Mouse (Mus musculus): ENCODE data around the gene Dock3. TPM values are rescaled to one million over a fixed set of nuclear protein-coding genes. Genes with fewer than 3 reads are reported as not detected.
A peak's percentile ranks its signal among the peaks of the same experiment; 100 is the strongest.
"Not testable (repeated sequence)": the region's sequence is repeated elsewhere in the genome, so short reads cannot be mapped to it uniquely, and the experiment has no call there.

Dock3 gene
- total RNA-seq, 2 experiments from 2014 or later = 97.3 to 116 TPM

DNA sequence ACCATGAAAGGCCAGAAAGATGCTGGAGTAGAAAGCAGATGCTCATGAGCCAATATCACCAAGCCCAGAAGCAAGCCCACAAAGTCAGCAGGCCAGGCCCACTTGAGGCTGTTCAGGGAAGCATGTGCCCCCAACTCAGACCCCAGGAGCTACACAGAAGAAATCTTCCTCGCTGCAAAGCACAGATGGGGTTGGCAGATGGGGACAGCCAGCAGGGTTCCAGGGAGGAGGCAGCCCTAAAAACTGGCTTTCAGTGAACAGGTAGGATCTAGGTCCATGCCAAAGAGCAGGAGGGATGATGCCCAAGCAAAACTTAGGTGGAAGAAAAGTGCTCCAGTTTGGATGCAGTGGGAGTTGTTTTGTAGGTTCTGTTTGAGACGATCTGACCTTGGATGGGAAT lies 28.7 kb upstream of the Dock3 start:
- no peak for DNase-seq (ENCODE audit: extremely low spot score in 1 of 2, low spot score in 1 of 2)

DNA sequence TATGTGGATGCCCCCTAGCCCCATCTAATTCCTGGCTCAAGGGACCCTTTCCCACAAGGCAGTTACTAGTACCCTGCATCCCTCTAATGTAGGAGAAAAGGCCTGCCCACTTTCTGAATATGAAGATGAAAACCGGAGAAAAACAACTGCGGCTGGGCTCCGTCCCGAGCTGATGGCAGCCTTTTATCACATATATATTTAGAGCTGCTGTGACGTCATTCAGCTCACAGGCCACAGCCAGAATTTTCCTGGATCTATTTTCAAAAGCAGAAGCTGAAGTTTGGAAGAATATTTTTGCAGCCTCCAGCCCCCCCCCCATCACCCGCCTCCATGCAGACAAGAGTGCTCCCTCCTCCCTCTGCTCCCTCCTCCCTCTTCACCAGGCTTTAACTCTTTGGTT lies 27.9 kb upstream of the Dock3 start:
- DNase-seq (ENCODE audit: extremely low spot score in 1 of 2, low spot score in 1 of 2) = no peak

DNA sequence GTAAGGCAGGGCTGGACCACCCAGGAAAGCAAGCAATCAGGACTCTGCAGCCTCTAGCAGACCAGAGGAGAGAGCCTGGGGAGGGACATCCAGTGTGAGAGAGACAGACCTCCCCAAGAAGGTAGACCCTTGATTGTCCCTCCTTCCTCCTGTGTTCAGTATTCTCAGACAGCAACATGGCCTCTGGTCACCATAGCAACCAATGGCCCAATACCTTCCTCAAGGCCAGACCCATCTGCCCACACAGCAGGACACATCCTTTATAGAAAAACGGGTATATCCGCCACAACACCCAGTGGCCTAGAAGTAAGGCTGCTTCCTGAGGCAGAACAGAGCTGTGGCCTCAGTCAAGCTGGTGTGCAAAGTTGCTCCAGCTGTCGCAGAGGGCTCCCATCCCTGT lies 23.9 kb upstream of the Dock3 start:
- DNase-seq (ENCODE audit: extremely low spot score in 1 of 2, low spot score in 1 of 2) = no peak

DNA sequence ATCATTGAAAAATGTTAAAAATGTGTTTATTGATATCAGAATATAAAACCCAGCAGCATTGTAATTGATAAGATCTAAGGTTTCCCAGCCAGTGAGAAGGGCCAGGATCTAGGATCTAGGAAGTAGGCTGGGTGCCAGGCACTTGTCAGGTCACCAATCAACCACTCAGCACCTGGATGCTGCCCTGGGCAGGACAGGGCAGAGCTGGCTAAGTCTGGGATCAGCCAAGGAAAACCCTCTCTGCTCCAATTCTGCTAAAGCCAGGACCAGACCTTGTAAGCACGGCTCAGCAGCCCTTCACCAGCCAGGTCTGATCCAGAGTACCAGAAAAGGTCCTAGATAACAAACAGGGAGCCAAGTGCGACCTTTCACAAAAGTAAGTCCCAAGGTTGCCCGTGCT lies 23.2 kb upstream of the Dock3 start:
- no peak for DNase-seq (ENCODE audit: extremely low spot score in 1 of 2, low spot score in 1 of 2)

DNA sequence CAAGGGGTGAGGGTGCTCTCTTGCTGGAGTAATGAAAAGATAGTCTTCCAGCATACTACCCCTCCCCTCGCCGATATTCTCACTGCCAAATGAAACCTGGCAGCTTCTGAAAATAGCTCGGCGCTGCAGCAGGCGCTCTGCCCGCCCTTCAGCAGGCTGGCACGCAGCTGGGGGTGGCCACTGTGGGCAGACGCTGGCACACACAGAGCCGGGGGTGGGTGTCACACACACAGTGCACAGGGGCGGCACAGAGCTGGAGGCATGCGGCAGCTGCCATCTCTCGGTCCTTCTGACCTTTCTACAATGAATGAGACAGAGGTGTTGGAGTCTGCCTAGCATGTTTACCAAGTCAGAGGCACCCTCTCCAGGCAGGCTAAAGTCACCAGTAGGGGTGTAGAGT lies 22.8 kb upstream of the Dock3 start:
- DNase-seq (ENCODE audit: extremely low spot score in 1 of 2, low spot score in 1 of 2) = peak; percentile 46 to 68

DNA sequence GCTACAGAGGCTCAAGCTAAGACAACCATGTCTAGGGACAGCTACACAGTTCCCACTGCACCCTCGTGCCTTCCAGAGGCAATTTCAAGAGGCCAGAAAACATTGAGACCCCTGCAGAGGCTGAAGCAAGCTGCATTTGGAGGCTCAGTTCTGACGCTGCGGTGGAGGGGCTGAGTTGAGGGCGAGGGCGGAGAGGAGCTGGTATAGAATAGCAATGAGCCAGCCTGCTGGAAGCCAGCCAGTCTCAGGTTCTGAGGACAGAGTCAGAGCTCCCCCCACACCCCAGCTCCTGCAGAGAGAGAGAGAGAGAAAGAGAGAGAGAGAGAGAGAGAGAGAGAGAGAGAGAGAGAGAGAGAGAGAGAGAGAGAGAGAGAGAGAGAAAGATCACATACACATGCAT lies 20.5 kb upstream of the Dock3 start:
- no peak for DNase-seq (ENCODE audit: extremely low spot score in 1 of 2, low spot score in 1 of 2)

DNA sequence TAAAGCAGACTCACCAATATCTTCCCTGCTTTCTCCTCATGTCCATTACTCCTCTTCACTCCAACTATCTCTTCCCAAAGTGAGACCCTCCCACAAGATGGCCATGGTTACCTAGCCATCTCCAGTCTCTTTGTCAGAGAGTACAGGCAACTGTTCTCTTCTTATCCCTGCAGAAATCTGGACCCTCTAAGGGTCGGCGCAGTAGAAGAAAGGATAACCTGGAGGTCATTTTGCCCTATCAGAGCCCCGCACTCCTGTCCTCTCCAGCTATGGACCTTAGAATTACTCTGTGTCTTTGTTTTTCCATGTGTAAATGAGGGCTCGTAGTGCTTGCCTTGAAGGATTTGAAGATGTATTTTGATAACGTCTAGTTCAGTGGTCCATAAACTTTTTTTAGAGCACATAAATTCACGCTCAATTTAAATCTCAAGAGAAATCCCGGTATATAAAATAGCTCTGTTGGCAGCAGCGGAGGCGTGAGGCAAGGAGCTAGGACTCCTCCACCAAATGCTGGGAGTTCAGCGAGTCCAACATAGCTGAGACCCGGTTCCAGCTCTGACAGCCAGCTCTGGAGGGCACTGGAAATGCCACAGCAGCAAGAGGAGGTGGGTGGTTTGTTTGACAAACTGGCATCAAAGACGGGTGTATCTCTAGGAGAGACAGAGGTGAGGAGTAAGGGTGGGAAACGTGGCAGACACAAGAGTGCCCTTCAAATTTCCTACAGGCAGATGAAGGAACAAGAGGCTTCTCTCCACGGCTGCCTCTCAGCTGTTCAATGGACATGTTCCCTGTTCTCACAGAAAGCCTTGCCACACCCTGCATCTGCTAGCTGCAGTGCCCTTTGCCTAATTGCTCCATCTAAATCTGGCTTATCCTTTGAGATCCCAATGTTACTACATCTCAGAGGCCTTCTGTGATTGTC lies 19.0 kb upstream of the Dock3 start:
- no peak for DNase-seq (ENCODE audit: extremely low spot score in 1 of 2, low spot score in 1 of 2)

DNA sequence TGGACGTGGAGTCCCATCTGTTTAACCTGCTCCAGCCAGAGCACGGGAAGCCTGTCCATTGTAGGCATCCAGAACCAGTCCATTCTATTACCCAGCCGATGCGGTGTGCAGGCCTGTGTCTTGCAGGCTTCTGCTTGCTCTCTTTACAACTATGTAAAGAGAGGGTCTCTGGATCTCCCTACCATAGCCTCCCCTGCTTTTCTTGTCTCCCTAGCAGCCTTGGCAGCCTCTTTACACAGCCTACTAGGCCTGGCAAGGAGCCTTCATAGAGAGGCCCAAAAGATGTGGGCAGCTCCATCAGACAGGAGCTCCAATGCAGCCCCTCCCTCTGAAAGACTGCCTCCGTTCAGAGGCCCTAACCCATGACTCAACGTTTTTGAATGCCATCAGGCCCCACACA lies 17.4 kb upstream of the Dock3 start:
- DNase-seq (ENCODE audit: extremely low spot score in 1 of 2, low spot score in 1 of 2) = no peak

DNA sequence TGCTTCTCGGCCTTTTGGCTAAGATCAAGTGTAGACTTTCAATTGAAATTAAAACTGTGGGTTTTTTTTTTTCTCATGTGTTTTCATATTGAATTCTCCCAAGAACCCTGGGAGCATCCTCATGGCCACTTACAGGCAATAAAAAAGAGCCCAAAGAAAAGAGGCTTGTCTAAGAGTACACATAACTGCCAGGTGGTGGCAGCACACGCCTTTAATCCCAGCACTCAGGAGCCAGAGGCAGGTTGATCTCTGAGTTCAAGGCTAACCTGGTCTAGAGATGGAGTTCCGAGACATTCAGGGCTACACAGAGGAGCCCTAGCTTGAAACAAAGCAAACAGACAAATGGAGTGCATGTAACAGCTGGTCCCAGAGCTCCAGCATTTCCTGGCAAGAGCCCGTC lies 14.5 kb upstream of the Dock3 start:
- no peak for DNase-seq (ENCODE audit: extremely low spot score in 1 of 2, low spot score in 1 of 2)

DNA sequence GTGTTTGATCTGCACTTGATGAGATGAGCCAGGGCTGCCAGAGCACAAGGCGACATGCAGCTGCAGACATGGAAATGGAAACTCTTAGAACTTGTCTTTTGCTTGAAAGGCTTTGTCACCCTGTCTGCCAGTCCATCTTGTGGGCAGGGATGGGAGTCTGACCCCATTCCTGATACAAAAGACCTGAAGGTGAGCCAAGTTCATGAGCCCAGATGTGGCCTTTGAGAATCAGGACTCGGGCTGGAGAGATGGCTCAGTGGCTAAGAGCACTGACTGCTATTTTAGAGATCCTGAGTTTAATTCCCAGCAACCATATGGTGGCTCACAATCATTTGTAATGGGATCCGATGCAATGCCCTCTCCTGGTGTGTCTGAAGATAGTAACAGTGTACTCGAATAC lies 13.6 kb upstream of the Dock3 start:
- no peak for DNase-seq (ENCODE audit: extremely low spot score in 1 of 2, low spot score in 1 of 2)

DNA sequence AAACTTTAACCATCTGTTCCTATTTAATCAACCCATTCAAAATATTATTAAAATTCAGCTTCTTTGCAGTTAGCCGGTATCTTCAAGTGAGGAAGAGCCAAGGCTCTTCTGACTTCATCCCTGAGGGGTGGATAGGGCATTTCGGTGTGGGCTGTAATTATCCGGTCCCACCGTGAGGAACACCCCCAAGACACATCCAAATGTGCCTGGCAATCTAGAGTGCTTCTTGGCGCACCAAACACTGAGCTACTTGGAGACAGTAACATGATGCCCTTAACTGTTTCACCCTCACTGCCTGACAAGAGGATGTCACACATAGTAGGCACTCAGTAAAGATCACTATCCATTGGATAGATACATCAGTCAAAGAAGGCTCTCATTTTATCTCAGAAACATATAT lies 4.4 kb upstream of the Dock3 start:
- DNase-seq (ENCODE audit: extremely low spot score in 1 of 2, low spot score in 1 of 2) = no peak

DNA sequence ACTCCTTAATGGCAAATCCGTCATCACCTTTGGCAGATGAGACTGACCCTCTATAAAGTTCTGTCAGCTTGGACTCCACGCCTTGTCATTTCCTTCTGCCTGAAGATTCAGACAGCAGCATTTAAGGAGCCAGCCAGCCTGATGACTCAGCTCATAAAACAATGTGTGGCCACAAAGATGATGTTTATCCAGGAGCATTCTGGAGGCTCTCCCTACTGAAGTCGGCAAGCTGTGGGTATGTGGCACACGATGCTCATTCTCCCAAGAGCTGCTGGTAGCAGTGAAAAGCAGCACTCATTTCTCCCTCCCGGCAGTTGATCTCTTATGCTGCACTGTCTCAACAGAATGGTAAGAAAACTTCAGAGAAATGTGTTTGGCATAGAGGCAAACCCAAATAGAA lies 3.6 kb upstream of the Dock3 start:
- no peak for DNase-seq (ENCODE audit: extremely low spot score in 1 of 2, low spot score in 1 of 2)

DNA sequence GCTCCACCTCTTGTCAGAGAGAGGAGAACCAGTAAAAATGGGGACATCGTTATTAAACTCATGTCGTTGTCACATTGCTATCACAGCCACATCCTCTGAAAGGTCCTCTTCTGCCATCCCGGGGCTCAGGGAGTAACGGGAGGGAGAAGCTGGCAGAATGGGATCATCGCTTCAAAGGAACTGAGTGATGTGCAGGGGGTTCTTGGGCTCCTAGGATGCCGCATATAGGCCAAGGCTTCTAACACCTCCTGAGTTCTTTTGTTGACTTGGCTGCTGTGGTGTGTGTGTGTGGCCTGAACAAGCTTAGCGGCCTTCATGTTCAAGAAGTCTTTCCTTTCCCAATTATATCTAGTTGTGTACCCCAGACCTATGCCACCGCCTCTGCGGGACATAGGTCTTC lies 431 bp upstream of the Dock3 start:
- DNase-seq (ENCODE audit: extremely low spot score in 1 of 2, low spot score in 1 of 2) = no peak

DNA sequence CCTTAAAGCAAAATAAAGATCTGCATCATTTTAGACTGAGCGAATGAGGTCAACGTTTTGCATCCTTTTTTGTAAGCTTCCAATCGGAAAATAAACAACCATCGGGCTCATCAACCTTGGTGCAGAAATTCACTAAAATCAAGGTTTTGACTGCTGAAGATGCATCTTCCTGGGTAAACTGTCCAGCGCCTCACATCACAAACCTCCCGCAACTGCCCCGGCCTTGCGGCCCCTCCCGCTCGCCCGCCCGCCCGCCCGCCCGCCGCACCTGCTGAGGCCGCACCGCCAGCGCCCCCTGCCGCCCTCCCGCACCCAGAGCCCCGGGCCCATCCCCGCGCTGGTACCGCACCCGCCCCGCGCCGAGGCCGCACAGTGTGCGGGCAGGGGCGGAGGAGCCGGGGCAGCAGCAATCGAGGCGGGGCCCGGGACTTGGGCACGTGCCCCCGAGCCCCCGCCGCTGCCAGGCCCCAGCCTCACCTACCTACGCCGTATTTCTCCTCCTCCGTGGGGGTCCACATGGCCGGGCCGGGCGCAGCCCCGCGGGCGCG lies 644 bp downstream of the Dock3 start:
- DNase-seq (ENCODE audit: extremely low spot score in 1 of 2, low spot score in 1 of 2) = peak; percentile 67 to 78

DNA sequence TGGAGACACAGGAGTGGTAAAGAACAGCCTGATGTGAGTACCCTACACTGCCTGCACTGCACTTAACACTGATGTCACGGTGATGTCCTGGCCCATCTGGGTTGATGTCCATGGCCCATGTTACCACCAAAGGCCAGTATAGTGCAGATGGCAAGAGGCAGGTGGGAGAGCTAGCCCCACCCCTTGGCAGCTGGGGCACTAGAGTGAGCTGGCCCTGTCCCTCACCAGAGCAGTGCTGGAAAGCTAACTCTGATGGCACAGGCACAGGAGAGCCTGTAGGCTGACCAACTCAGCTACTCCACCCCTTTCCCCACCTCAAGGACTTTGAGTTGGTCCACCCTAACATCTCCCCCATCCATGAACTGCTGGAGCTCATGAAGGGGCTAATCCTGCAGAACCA lies 7.1 kb downstream of the Dock3 start:
- no peak for DNase-seq (ENCODE audit: extremely low spot score in 1 of 2, low spot score in 1 of 2)

DNA sequence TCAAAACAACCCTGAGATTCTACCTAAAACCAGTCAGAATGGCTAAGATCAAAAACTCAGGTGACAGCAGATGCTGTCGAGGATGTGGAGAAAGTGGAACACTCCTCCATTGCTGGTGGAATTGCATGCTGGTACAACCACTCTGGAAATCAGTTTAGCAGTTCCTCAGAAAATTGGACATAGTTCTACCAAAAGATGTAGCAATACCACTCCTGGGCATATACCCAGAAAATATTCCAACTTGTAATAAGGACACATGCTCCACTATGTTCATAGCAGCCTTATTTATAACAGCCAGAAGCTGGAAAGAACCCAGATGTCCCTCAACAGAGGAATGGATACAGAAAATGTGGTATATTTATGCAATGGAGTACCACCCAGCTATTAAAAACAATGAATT lies 56.9 kb downstream of the Dock3 start:
- not testable (repeated sequence) for DNase-seq (ENCODE audit: extremely low spot score in 1 of 2, low spot score in 1 of 2)

DNA sequence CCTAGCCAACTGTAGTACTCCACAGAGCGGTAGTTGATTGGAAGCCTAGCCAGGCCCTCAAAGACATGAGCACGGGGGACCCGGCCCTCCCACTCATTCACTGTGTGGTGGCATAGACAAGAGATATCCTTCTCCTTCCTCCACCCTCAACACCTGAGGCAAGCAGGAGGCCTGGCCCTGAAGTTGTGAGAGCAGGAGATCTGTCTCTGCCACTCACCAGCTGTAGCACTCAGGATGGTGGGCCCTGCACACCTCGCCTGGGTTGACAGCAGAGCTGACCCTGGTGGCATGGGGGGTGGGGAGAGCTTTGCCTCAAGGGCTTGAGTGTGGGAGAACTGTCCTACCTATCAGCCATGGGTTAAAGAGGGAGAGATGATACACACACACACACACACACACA lies 65.9 kb downstream of the Dock3 start:
- DNase-seq (ENCODE audit: extremely low spot score in 1 of 2, low spot score in 1 of 2) = no peak

DNA sequence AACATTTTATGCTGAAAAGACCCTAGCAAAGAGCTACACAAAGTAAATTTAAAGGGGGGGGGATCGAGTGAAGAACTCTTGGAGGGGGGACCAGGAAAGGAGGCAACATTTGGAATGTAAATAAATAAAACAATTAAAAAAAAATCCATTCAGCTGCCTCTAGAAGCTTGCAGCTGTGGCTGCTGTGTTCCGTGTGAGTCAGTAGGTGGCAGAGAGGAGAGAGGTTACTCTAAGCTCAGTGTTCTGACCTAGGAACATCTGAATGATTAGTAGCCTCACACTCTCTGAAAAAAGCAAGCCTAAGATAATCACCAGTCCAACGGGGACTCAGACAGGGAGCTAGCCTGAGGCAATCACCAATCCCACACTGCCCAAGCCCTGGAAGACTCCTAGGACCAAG lies 66.9 kb downstream of the Dock3 start:
- no peak for DNase-seq (ENCODE audit: extremely low spot score in 1 of 2, low spot score in 1 of 2)

DNA sequence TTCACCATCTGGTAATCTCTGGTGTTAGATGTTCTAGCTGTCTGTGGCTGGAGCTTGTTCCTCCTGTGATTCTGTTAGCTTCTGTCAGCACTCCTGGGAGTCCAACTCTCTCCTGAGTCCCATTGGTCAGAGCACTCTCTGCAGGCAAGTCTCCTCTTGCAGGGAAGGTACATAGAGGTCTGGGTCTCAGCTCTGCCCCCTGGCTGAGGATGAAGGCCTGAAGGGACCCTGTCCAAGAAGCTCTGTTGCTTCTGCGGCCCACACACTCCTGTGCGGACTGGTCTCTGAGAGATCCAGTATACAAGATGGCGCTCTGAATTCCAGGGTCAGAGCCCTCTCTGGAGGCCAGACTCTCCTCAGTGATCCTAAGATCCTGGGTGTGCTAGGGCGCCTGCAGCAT lies 75.3 kb downstream of the Dock3 start:
- DNase-seq (ENCODE audit: extremely low spot score in 1 of 2, low spot score in 1 of 2) = not testable (repeated sequence)

DNA sequence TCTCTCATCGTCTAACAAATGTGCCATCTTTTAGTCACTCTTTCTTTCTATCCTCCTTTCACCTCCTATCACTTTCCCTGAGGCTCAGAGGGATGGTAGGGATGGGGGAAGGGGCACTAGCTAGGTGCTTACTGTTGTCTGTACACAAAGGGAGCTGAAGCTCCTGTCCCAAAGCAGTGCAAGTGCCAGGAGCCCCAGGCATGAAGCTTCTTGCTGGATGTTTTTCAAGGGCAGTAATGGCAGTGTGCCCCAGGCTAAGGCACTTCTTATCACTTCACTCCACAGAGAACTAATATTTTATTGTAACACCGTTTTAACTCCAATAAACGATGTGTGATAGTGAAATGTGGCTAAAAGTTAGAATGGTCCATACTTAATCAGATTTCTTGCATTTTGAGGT lies 118.9 kb downstream of the Dock3 start:
- DNase-seq (ENCODE audit: extremely low spot score in 1 of 2, low spot score in 1 of 2) = no peak

DNA sequence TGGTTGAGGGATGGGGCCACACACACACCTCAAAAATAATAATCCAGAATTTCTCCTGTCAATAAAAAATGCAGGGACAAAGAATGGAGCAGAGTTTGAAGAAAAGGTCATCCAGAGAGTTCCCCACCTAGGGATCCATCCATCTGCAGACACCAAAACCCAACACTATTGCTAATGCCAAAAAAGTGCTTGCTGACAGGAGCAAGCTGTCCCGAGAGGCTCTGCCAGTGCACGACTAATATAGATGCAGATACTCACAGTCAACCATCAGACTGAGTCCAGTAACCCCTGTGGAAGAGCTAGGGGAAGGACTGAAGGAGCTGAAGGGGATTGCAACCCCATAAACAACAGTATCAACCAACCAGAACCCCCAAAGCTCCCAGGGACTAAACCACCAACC lies 119.7 kb downstream of the Dock3 start:
- DNase-seq (ENCODE audit: extremely low spot score in 1 of 2, low spot score in 1 of 2) = no peak

DNA sequence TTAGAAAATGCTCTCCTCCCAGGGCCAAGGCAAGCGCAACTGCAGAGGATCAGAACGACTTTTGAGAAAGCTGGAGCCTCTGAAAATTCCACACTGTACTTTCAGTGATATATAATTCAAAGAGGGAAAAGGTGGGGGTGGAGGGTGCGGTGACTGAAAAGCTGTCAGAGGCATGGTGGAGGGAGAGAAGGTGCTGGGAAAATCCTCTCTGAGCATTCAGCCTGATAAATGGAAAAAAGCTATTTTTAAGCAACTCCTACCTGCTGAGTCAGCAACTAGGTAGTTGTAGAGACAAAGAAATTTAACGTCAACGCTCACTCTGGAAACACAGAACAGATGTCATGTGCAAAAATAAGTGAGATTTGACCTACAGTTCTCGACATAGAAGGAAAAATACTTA lies 132.2 kb downstream of the Dock3 start:
- DNase-seq (ENCODE audit: extremely low spot score in 1 of 2, low spot score in 1 of 2) = no peak

Data from layer of hippocampus, postnatal 25 days (tissue).